Mouse (Mus musculus) megakaryocyte-erythroid progenitor cell, adult 5-6 weeks (primary cell): ENCODE data around the gene Iqce. TPM values are rescaled to one million over a fixed set of nuclear protein-coding genes. Genes with fewer than 3 reads are reported as not detected.
A peak's percentile ranks its signal among the peaks of the same experiment; 100 is the strongest.

Experiments
- ATAC-seq: replicated peaks from 2 replicates; pipeline ENCODE4 v1.8.0; 2016; ENCODE audit warnings: mild to moderate bottlenecking, inconsistent platforms; ENCODE audit not compliant: severe bottlenecking, poor library complexity, low FRiP score, low TSS enrichment
- total RNA-seq, 2 experiments: library from RNA; stranded (forward) in 1 of 2; stranded (reverse) in 1 of 2; fragments of 200-1000, 215-1000 nt in 1 of 2; fragments of >200 nt in 1 of 2; fragmentation: Nextera tagmentation in 1 of 2; gene quantifications; 2 replicates each; pipeline ENCODE4 v1.2.3; 2014 to 2017

Gene Iqce
- total RNA-seq, 2 experiments from 2014 or later: 5.6 to 24.6 TPM

GRCm38 (mm10) chr5:140663621-140664180 is 38.5 kb downstream of the Iqce start:
- peak; percentile 83 for ATAC-seq

GRCm38 (mm10) chr5:140662741-140663592 is 39.2 kb downstream of the Iqce start:
- ATAC-seq: no peak

- ATAC-seq: no peak
These were observed 40.1 kb downstream of the Iqce start for GRCm38 (mm10) chr5:140661875-140662643.

- ATAC-seq: 0 out of 2 replicates have a peak, but pooled peaks have one; percentile 1
These were observed 40.8 kb downstream of the Iqce start for GRCm38 (mm10) chr5:140661427-140661826.

GRCm38 (mm10) chr5:140660398-140660797 is 41.8 kb downstream of the Iqce start:
- ATAC-seq: no peak

- no peak for ATAC-seq
These were observed 42.4 kb downstream of the Iqce start for GRCm38 (mm10) chr5:140659607-140660272.

GRCm38 (mm10) chr5:140654096-140654845 is 47.9 kb downstream of the Iqce start:
- ATAC-seq: no peak

GRCm38 (mm10) chr5:140652587-140652986 is 49.6 kb downstream of the Iqce start:
- ATAC-seq: no peak

GRCm38 (mm10) chr5:140651231-140651630 is 50.9 kb downstream of the Iqce start:
- no peak for ATAC-seq

GRCm38 (mm10) chr5:140649881-140650414 is 52.2 kb downstream of the Iqce start:
- no peak for ATAC-seq

- ATAC-seq: peak; percentile 76
These were observed 53.0 kb downstream of the Iqce start for GRCm38 (mm10) chr5:140649101-140649667.

GRCm38 (mm10) chr5:140648519-140649100 is 53.6 kb downstream of the Iqce start, which contains the start of gene Ttyh3:
Ttyh3 (minus strand) TSS chr5:140649031.
- ATAC-seq: no peak

GRCm38 (mm10) chr5:140647821-140648518 is 54.2 kb downstream of the Iqce start:
- no peak for ATAC-seq

- ATAC-seq: no peak
These were observed 55.0 kb downstream of the Iqce start for GRCm38 (mm10) chr5:140647031-140647760.

- ATAC-seq: no peak
These were observed 56.0 kb downstream of the Iqce start for GRCm38 (mm10) chr5:140646171-140646570.

GRCm38 (mm10) chr5:140645454-140645853 is 56.7 kb downstream of the Iqce start:
- ATAC-seq: no peak

GRCm38 (mm10) chr5:140644702-140645201 is 57.4 kb downstream of the Iqce start:
- ATAC-seq: peak; percentile 69
